Mouse (Mus musculus) G1E (cell line): ENCODE data around the gene Ogfod3. TPM values are rescaled to one million over a fixed set of nuclear protein-coding genes. Genes with fewer than 3 reads are reported as not detected.
A peak's percentile ranks its signal among the peaks of the same experiment; 100 is the strongest.

Experiments used
- ATAC-seq: 2 replicates; pipeline ENCODE4 v1.8.0; 2016; ENCODE audit warnings: mild to moderate bottlenecking; ENCODE audit not compliant: insufficient number of reproducible peaks, poor library complexity, low FRiP score, severe bottlenecking; ENCODE audit errors: extremely low read depth
- DNase-seq: peaks from one replicate; pipeline ENCODE4 v3.0.0; 2012; ENCODE audit warnings: low spot score
- H3K27me3 ChIP-seq: 2 replicates; pipeline ENCODE4 v1.6.1; 2012; ENCODE audit warnings: mild to moderate bottlenecking, low read length, inconsistent platforms; ENCODE audit not compliant: insufficient read depth
- H3K36me3 ChIP-seq: replicated peaks from 2 replicates; pipeline ENCODE3; 2012; ENCODE audit warnings: mild to moderate bottlenecking, inconsistent platforms
- H3K4me1 ChIP-seq: 2 replicates; pipeline ENCODE4 v1.6.1; 2012; ENCODE audit warnings: low read depth, low read length, inconsistent platforms, mixed read lengths; ENCODE audit not compliant: insufficient read depth
- H3K4me3 ChIP-seq: 2 replicates; pipeline ENCODE4 v1.5.1; 2012; ENCODE audit warnings: low read depth, mild to moderate bottlenecking, inconsistent platforms, low read length, moderate library complexity, mixed read lengths
- H3K9me3 ChIP-seq: replicated peaks from 2 replicates; pipeline ENCODE4 v1.6.1; 2012; ENCODE audit warnings: inconsistent platforms
- CTCF ChIP-seq: IDR thresholded peaks from 2 replicates; pipeline ENCODE4 v1.5.1; 2012; ENCODE audit warnings: low read depth, low read length, inconsistent platforms, mixed read lengths
- GATA1 ChIP-seq: IDR thresholded peaks from 2 replicates; pipeline ENCODE4 v1.6.1; 2012; ENCODE audit warnings: borderline replicate concordance, low read length, inconsistent platforms, mixed read lengths
- GATA2 ChIP-seq: IDR thresholded peaks from 2 replicates; pipeline ENCODE4 v1.6.1; 2012; ENCODE audit warnings: low read depth, low read length, inconsistent platforms, borderline replicate concordance
- POLR2AphosphoS5 ChIP-seq: IDR thresholded peaks from 2 replicates; pipeline ENCODE4 v1.6.1; 2012; ENCODE audit warnings: low read depth, low read length, inconsistent platforms; ENCODE audit not compliant: insufficient replicate concordance
- TAL1 ChIP-seq: conservative IDR thresholded peaks from 2 replicates; pipeline ENCODE4 v1.6.1; 2012; ENCODE audit warnings: low read depth, low read length, inconsistent platforms, mixed read lengths
- polyA plus RNA-seq: library from polyadenylated mRNA; stranded (reverse); fragments of >175 nt; gene quantifications from 2 replicates; pipeline ENCODE4 v1.2.3, GENCODE M21; 2012
- total RNA-seq, 2 experiments: library from RNA; stranded (forward) in 1 of 2; stranded (reverse) in 1 of 2; fragments of 200-1000 nt in 1 of 2; fragments of >200 nt in 1 of 2; fragmentation: Nextera tagmentation in 1 of 2; gene quantifications; 2 replicates each; pipeline ENCODE4 v1.2.3; 2014 to 2017

Ogfod3 gene
- total and polyA plus RNA-seq, 3 experiments = 4.2 to 7.7 (median 6.7) TPM

DNA sequence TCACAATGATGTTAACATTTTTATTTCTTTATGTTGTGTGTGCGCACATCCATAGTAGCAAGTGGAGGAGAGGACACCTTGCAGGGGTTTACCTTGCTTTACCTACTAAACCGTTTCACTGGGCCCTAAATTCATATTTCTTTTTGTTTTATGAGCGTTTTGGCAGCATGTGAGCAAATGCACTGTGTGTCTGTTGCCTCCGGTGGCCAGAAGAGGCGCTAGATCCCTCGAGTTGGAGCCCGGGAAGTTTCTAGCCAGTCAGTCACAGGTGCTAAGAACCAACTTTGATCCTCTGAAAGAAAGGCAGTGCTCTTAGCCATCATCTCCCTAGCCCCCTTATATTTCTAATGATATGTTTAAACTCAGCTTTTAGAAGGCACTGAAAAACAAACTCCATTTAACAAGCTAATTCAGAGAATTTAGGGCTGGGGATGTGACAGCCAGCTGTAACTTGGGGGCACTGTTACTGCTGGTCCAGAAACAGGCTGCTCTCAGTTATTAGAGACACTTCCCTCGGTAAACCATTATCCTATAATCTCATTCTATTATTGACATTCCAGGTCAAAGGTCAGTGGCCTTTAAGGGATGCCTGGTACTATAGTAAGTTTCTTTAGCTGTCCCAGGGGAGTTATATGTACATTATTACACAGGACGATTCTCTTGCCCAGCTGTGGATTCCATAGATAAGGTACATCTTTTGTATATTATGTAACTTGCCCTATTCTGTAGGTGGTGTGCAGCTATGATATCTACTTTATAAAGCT lies 31.1 kb upstream of the Ogfod3 start:
- ATAC-seq (no peak), DNase-seq (no peak)
- Histone ChIP-seq H3K4me3 (peak overlapping the region; percentile 94; the same call in 1 of the 2 replicates), H3K9me3 (no peaks in the 10 kb centered on the region), H3K36me3 (peaks cover 18% of the 10 kb centered on the region), H3K27me3 (no peaks in the 10 kb centered on the region), H3K4me1 (peaks cover 58% of the 10 kb centered on the region)
- TF ChIP-seq GATA1 (no peak), CTCF (peak; percentile 47; the same call in 1 of the 2 replicates), GATA2 (no peak)

DNA sequence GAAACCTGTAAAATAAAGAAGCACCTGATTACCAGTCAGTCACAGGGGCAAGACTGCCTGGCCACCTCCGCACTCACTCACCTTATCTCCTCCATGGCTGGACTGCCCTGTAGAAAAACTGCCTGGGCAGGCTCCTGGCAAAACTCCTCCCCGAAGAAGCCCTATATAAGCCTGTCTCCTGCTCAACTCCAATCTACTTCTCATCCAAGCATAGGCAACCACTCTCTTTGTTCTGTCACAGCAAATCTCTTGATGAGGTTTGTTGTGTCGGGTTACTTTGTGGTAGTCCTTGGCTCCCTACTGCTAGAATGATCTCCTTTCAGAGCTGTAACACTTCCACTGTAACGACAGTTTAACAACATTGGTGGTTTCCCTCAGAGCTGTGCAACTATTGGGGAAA lies 28.2 kb upstream of the Ogfod3 start:
- no peak overlapping the region for H3K4me3 ChIP-seq
- H3K27me3 ChIP-seq = no peaks in the 10 kb centered on the region
- TF ChIP-seq GATA2 (no peak), TAL1 (no peak), CTCF (no peak)
- H3K9me3 ChIP-seq = no peaks in the 10 kb centered on the region
- DNase-seq (no peak), ATAC-seq (no peak)
- peaks cover 52% of the 10 kb centered on the region for H3K4me1 ChIP-seq
- peaks cover 4% of the 10 kb centered on the region for H3K36me3 ChIP-seq

DNA sequence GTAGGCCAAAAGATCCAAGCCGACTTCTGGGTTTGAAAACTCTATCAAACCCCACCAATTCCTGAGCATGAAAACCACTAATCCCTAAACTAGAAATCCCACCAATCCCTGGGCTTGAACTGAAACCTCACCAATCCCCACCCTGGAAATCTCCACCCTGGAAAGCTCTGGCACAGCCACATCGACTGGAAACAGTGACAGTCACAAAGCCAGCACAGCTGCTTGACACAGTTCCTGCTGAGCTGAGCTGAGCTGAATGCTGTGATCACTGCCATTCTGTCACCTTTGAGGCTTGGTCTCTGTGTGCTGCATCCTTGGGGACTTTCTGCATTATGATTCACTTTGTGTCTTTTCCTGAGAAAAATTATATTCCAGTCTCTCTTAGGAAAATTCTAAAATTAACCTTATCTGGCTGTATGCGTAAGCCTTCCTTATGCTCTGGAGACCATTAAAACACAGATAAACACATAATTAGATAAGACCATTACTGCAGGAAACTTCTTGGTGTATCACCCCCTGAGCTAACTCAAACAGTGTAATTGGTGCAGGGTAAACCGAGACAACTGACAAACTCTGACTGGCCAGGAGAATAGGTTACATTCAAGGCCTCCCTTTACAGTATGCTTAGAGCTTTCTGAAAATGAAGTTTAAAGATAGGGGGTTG lies 27.2 kb upstream of the Ogfod3 start:
- no peaks in the 10 kb centered on the region for H3K27me3 ChIP-seq
- TF ChIP-seq GATA1 = no peak
- no peak for TF ChIP-seq CTCF
- no peak for TF ChIP-seq GATA2
- no peak for TF ChIP-seq POLR2AphosphoS5
- TF ChIP-seq TAL1 = no peak
- DNase-seq (no peak), ATAC-seq (no peak)
- H3K9me3 ChIP-seq = no peaks in the 10 kb centered on the region
- peaks cover 60% of the 10 kb centered on the region for H3K4me1 ChIP-seq
- H3K4me3 ChIP-seq = no peak overlapping the region
- H3K36me3 ChIP-seq = peaks cover 13% of the 10 kb centered on the region

DNA sequence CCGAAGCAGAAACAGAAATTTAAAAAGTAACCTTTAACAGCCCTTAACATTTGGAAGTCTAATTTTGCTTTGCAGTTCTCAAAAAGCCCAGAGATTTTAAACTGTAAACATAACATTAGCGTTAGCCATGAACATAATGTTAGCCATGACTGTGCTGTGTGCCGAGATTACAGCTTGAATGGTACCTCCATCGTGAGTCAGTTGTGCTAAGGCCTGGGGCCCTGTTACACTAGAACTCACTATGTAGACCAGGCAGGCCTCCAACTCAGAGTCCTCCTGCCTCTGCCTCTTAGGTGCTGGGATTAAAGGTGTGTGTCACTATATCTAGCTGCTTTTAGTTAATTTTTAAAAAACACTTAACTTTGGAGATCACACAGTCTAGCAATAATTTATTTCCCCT lies 26.7 kb upstream of the Ogfod3 start:
- no peak for DNase-seq
- H3K4me3 ChIP-seq = no peak overlapping the region
- no peak for ATAC-seq
- TF ChIP-seq GATA2 = no peak
- no peak for TF ChIP-seq POLR2AphosphoS5
- no peak for TF ChIP-seq CTCF
- no peaks in the 10 kb centered on the region for H3K27me3 ChIP-seq
- H3K36me3 ChIP-seq = peaks cover 19% of the 10 kb centered on the region
- peaks cover 58% of the 10 kb centered on the region for H3K4me1 ChIP-seq
- H3K9me3 ChIP-seq = no peaks in the 10 kb centered on the region

DNA sequence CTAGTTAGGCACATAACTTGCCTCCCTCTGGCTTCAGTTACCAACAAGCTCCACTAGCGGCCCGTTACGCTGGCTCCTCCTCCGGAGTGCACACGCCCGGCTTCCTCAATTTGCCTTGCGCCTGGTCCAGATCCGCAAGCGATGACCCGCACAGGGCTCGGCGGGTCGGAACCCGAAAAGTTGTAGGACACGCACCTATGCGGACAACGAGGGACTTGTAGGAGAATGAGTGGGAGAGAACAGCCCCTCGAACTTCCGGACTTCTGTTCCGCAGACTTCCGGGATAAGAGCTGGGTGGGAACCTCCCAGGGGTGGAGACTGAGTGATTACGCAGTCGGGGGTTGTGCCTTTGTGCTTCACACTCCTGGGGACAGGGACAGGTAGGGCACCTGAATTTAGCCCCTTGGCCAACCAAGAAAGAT lies 24.5 kb upstream of the Ogfod3 start, which contains the start of gene Cybc1:
TSS of gene Cybc1 (minus strand) at position 305 of the 422 bp plus-strand sequence.
- H3K4me1 ChIP-seq = peaks cover 47% of the 10 kb centered on the region
- ATAC-seq = peak; percentile 88
- no peaks in the 10 kb centered on the region for H3K9me3 ChIP-seq
- peak within 1 kb of the TSS; percentile 81 for H3K4me3 ChIP-seq
- H3K36me3 ChIP-seq = peaks cover 40% of the 10 kb centered on the region
- TF ChIP-seq GATA2 = no peak
- TF ChIP-seq GATA1 = no peak
- TF ChIP-seq POLR2AphosphoS5 = no peak
- no peak for TF ChIP-seq CTCF
- peak; percentile 88 for DNase-seq
- H3K27me3 ChIP-seq = no peaks in the 10 kb centered on the region

DNA sequence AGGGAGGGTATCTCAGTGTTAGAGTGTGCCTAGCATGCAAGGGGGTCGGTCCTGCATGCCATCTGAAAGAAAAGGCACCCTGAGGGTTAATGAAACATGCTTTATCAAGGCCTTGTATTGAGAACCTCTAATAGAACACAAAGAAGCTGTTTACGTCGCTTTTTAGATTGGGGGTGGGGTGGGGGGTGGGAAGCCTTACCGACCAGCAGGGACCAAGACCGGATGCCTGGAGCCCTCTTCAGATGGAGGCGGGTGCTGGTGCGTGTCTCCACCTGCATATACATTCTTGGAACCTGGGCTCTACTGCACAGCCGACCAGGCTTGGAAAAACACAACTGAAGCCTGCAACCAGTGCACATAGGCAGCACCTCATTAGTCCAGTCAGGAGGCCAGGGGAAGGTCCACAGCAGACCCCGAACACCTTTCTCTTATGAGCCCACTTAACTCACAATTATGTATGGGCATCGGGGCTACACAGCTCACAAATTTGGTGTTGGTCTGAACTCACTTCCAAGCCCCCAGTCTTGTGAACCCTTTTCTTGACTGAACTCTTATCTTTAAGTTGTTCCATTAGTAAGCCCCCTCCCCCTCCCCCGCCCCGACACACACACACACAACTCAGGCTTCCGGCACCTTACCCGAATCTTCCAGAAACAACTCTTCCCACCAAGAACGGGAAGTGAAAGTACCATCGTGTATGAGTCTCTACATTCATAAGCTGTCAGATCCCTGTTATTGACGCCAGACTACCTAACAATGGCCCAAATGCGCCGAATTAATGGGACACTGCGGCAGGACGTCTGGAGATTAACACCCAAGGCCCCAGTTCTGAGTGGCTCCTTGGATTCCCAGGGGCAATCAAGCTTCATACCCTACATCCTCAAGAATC lies 23.9 kb upstream of the Ogfod3 start:
- H3K36me3 ChIP-seq = peaks cover 47% of the 10 kb centered on the region
- peaks cover 47% of the 10 kb centered on the region for H3K4me1 ChIP-seq
- TF ChIP-seq GATA1 (no peak), GATA2 (no peak), TAL1 (no peak), POLR2AphosphoS5 (no peak), CTCF (no peak)
- DNase-seq (no peak), ATAC-seq (no peak)
- H3K9me3 ChIP-seq = no peaks in the 10 kb centered on the region
- H3K27me3 ChIP-seq = no peaks in the 10 kb centered on the region
- peak overlapping the region; percentile 81 for H3K4me3 ChIP-seq
